Mouse (Mus musculus) intestine, postnatal 0 days (tissue): ENCODE measurements around the gene Mrc1. TPM values are rescaled to one million over a fixed set of nuclear protein-coding genes. Genes with fewer than 3 reads are reported as not detected.

Source experiments
- ATAC-seq: fragments of 200-750 bp; cut with Nextera tagmentation; 2 replicates; pipeline ENCODE4 v1.8.0; 2017; ENCODE audit warnings: mild to moderate bottlenecking, moderate TSS enrichment, moderate library complexity
- H3K27ac ChIP-seq: fragments of 300-500 bp; sonication (generic); 2 replicates; pipeline ENCODE4 v1.5.1; 2014; ENCODE audit warnings: mild to moderate bottlenecking, low read depth, low read length, moderate library complexity
- H3K27me3 ChIP-seq: fragments of 300-500 bp; sonication (generic); replicated peaks from 2 replicates; pipeline ENCODE4 v1.6.1; 2014; ENCODE audit warnings: low read length, mixed read lengths; ENCODE audit not compliant: control insufficient read depth, insufficient read depth
- H3K36me3 ChIP-seq: fragments of 300-500 bp; sonication (generic); 2 replicates; pipeline ENCODE4 v1.6.1; 2014; ENCODE audit warnings: mild to moderate bottlenecking, moderate library complexity; ENCODE audit not compliant: control insufficient read depth, insufficient read depth
- H3K4me1 ChIP-seq: fragments of 300-500 bp; sonication (generic); replicated peaks from 2 replicates; pipeline ENCODE4 v1.6.1; 2014; ENCODE audit warnings: antibody characterized with exemption, low read length, mixed read lengths; ENCODE audit not compliant: control insufficient read depth, insufficient read depth
- H3K4me2 ChIP-seq: fragments of 300-500 bp; sonication (generic); replicated peaks from 2 replicates; pipeline ENCODE4 v1.6.1; 2014; ENCODE audit warnings: low read depth, mild to moderate bottlenecking, moderate library complexity
- H3K4me3 ChIP-seq: fragments of 300-500 bp; sonication (generic); 2 replicates; pipeline ENCODE4 v1.5.1; 2014; ENCODE audit warnings: low read depth, low read length
- H3K9ac ChIP-seq: fragments of 300-500 bp; sonication (generic); 2 replicates; pipeline ENCODE4 v1.6.1; 2014; ENCODE audit warnings: mild to moderate bottlenecking, low read depth, low read length
- H3K9me3 ChIP-seq: fragments of 300-500 bp; sonication (generic); 2 replicates; pipeline ENCODE4 v1.6.1; 2016; ENCODE audit warnings: mixed run types; ENCODE audit not compliant: control insufficient read depth
- CTCF ChIP-seq: sonication (generic); IDR thresholded peaks from 2 replicates; pipeline ENCODE4 v1.5.1; 2016; ENCODE audit warnings: low read depth, mild to moderate bottlenecking, control low read depth, antibody characterized with exemption, moderate library complexity
- WGBS: fragments of 180-500 bp; shearing (Covaris S2); extraction: QIAGEN DNeasy Blood & Tissue Kit; methylation state at CpG from one replicate; pipeline ENCODE4 v1.1.7; 2014; 5-methylcytosine and 5-hydroxymethylcytosine counted together
- polyA plus RNA-seq: library from polyadenylated mRNA; unstranded; fragments of >200 nt; fragmentation: Nextera tagmentation; extraction: Ambion mirVana; gene quantifications from 2 replicates; pipeline ENCODE4 v1.2.1, GENCODE M21; 2015

Gene Mrc1
- polyA plus RNA-seq, 1 experiment from 2014 or later = 3.1 TPM

DNA sequence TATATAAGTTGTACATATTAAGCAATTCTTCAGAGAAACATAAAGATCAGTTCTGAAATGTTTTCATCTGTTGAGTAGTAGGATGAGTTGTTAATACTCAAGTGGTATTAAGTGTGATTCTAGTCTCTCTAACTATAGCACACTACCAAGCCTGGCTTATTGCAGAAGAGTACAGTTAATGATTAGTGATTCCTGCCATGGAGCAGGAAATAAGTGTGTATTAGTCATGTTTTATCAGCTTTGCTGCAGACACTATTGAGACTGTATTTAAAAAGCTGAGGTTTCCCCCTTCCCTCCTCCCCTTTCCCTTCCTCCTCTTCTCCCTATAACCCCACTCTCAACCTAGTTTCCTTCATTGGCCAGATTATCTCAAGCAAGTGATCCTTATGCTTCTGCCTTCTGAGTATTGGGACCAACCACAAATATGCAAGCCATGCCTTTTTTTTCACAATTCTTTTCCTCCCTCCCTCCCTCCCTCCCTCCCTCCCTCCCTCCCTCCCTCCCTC lies 29.2 kb downstream of the Mrc1 start:
- H3K27me3 ChIP-seq = no peaks in the 10 kb centered on the region
- no peak overlapping the region for H3K27ac ChIP-seq
- no peak overlapping the region for H3K4me2 ChIP-seq
- no peaks in the 10 kb centered on the region for H3K9me3 ChIP-seq
- no peak overlapping the region for H3K4me3 ChIP-seq
- no peak overlapping the region for H3K9ac ChIP-seq
- H3K4me1 ChIP-seq = no peaks in the 10 kb centered on the region
- no peak for TF ChIP-seq CTCF
- H3K36me3 ChIP-seq = no peaks in the 10 kb centered on the region
- peak; percentile 98 for ATAC-seq

DNA sequence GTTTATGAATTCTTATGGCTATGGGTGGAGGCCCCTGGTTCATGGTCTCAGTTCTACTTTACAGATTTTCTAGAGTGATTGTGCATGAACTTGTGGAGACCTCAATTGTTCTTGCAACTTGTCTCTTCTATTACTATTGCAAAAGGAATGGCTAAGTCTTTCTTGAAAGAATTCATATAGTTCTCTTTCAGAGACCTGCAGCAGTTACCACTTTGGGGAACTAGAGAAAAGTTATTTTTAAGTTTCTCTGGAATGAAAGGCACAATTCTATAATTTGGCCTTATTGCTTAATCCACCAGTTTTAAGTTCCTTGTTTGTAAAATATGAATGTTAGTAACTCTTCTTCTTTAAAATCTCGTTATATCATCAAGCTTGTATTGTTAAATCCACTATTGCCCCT lies 32.9 kb downstream of the Mrc1 start:
- no peak overlapping the region for H3K27ac ChIP-seq
- H3K27me3 ChIP-seq = no peaks in the 10 kb centered on the region
- H3K9ac ChIP-seq = no peak overlapping the region
- H3K4me3 ChIP-seq = no peak overlapping the region
- no peaks in the 10 kb centered on the region for H3K9me3 ChIP-seq
- H3K4me1 ChIP-seq = no peaks in the 10 kb centered on the region
- no peak for TF ChIP-seq CTCF
- WGBS = 91% methylated on average over 1 of the region's 1 CpGs
- H3K4me2 ChIP-seq = no peak overlapping the region
- no peak for ATAC-seq
- no peaks in the 10 kb centered on the region for H3K36me3 ChIP-seq

DNA sequence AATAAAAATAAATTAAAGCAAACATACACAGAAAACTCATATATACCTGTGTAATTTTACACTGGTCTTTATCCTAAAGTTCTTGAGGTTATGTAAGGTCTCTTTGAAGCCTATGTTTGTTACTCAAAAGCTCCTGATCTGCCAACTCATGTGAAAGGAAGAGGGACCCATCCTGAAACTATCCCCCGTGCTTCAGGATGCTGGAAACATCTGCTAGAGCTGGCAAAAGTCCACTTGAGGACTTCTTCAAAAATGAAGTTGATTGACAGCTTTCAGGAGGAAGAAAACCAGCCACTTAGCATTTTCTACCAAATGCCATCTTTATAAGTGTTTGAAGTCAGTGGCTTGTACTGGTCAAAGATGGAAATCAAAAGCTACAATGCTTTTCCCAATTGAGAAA lies 40.0 kb downstream of the Mrc1 start:
- no peak overlapping the region for H3K4me2 ChIP-seq
- ATAC-seq = no peak
- TF ChIP-seq CTCF = no peak
- 44% methylated on average over 1 of the region's 1 CpGs for WGBS
- no peak overlapping the region for H3K9ac ChIP-seq
- H3K27ac ChIP-seq = no peak overlapping the region
- no peaks in the 10 kb centered on the region for H3K27me3 ChIP-seq
- no peaks in the 10 kb centered on the region for H3K4me1 ChIP-seq
- no peaks in the 10 kb centered on the region for H3K36me3 ChIP-seq
- no peaks in the 10 kb centered on the region for H3K9me3 ChIP-seq
- H3K4me3 ChIP-seq = no peak overlapping the region

DNA sequence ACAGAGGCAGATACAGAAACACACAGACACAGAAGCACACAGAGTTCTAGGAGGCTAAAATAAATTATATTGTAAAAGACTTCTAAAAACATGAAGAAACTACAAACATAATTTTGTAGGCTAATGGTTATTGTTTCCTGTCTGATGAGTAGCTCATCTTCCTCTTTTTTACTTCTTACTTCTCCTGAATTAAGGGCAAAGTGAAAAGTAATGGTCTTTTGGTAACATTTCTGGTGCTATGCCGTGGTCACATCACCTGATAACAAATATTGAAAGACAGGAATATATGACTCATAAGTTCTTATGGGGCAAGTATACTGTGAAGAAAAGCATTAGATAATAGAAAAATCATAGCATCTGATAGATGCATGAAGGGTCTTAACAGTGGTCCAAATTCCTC lies 42.9 kb downstream of the Mrc1 start:
- H3K9me3 ChIP-seq = no peaks in the 10 kb centered on the region
- no peaks in the 10 kb centered on the region for H3K36me3 ChIP-seq
- H3K27me3 ChIP-seq = no peaks in the 10 kb centered on the region
- H3K4me2 ChIP-seq = no peak overlapping the region
- H3K4me1 ChIP-seq = no peaks in the 10 kb centered on the region
- no peak overlapping the region for H3K9ac ChIP-seq
- TF ChIP-seq CTCF = no peak
- ATAC-seq = no peak
- 75% methylated on average over 1 of the region's 1 CpGs for WGBS
- no peak overlapping the region for H3K4me3 ChIP-seq
- no peak overlapping the region for H3K27ac ChIP-seq

DNA sequence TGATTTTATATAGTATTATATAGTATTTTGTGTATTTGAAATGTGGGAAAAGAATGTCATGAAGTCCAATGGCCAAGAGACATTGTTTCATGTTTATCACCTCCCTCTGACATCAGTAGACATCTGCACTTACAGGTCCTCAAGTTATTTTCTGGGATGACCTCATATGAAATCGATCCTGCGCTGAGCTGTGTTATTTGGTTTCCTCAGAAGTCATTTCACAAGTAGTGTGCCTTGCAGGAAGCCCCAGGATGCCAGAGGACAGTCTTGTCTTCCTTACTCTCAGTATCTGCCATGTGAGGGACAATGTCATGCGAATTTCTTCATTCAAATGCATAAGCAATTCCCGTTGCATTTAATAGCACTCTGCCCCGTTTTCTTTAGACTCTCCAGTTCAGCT lies 46.6 kb downstream of the Mrc1 start:
- H3K9ac ChIP-seq = no peak overlapping the region
- H3K27ac ChIP-seq = no peak overlapping the region
- 89% methylated on average over 5 of the region's 5 CpGs for WGBS
- H3K36me3 ChIP-seq = no peaks in the 10 kb centered on the region
- no peaks in the 10 kb centered on the region for H3K27me3 ChIP-seq
- H3K4me3 ChIP-seq = no peak overlapping the region
- no peak overlapping the region for H3K4me2 ChIP-seq
- H3K9me3 ChIP-seq = no peaks in the 10 kb centered on the region
- no peak for TF ChIP-seq CTCF
- ATAC-seq = no peak
- H3K4me1 ChIP-seq = no peaks in the 10 kb centered on the region

DNA sequence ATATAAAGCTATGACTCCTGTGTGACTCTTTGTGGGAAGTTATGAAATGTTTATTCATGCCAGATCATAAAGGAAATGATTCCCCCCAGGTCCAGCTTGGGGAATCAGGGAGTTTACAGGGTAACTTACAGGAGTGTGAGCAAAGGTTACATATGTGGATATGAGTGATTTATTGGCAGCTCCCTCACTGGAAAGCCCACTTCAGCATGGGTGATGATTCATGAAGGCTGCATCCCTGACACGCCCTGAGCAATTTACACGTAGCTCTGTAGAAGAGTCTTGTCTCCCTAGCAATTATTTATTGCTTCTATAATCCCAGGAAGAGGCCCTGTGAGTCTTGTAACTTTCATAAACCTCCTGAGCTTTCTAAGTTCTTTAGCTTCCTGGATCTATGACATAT lies 50.1 kb downstream of the Mrc1 start:
- Histone ChIP-seq H3K36me3 (no peaks in the 10 kb centered on the region), H3K4me1 (no peaks in the 10 kb centered on the region), H3K9me3 (no peaks in the 10 kb centered on the region), H3K4me3 (no peak overlapping the region), H3K9ac (no peak overlapping the region), H3K27me3 (no peaks in the 10 kb centered on the region), H3K27ac (no peak overlapping the region), H3K4me2 (no peak overlapping the region)
- WGBS = 6% methylated on average over 2 of the region's 2 CpGs
- peak; percentile 98 for ATAC-seq
- TF ChIP-seq CTCF = no peak

DNA sequence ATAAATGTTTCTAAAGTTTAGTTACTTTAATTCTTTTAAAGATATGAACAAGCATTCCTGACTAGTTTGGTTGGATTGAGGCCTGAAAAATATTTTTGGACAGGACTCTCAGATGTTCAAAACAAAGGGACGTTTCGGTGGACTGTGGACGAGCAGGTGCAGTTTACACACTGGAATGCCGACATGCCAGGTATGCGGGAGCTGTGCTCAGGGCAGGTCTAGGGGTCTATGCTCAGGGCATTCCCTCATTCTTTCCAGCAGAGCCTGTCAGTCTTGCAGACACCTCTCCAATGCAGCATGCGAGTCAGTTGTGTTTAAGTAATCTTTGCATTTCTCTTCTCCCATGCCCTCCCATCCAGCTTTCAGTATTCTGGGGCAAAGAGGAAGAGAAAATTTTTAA lies 50.6 kb downstream of the Mrc1 start:
- WGBS = 48% methylated on average over 6 of the region's 6 CpGs
- ATAC-seq = no peak
- Histone ChIP-seq H3K27me3 (no peaks in the 10 kb centered on the region), H3K4me3 (no peak overlapping the region), H3K4me2 (no peak overlapping the region), H3K27ac (no peak overlapping the region), H3K9ac (no peak overlapping the region), H3K36me3 (no peaks in the 10 kb centered on the region), H3K4me1 (no peaks in the 10 kb centered on the region), H3K9me3 (no peaks in the 10 kb centered on the region)
- no peak for TF ChIP-seq CTCF
